Mouse (Mus musculus): ENCODE data around the gene Vmn1r86.
A peak's percentile ranks its signal among the peaks of the same experiment; 100 is the strongest.
"Not testable (repeated sequence)": the region's sequence is repeated elsewhere in the genome, so short reads cannot be mapped to it uniquely, and the experiment has no call there.

Vmn1r86 gene

DNA sequence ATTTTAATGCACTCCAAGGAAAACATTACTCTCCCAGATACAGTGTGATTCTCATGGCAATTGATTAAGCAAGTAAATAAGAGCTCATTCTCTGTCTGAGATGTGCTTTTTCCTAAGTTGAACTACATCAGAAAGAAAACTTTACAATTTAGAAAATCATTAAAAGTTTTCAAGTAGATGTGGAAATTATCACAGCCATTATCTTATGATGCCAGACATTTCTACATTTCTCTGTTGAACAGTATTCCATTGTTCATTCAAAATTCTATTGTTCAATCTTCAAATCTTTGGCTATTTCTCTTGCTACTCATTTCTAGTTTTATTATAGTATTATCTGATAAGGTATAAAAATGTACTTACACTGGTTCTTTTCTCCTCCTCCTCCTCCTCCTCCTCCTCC is at the start of gene Vmn1r86:
TSS of gene Vmn1r86 (minus strand) at position 101 of the 400 bp plus-strand sequence.
- DNase-seq (ENCODE audit: low spot score in 2 of 2), result no peak

DNA sequence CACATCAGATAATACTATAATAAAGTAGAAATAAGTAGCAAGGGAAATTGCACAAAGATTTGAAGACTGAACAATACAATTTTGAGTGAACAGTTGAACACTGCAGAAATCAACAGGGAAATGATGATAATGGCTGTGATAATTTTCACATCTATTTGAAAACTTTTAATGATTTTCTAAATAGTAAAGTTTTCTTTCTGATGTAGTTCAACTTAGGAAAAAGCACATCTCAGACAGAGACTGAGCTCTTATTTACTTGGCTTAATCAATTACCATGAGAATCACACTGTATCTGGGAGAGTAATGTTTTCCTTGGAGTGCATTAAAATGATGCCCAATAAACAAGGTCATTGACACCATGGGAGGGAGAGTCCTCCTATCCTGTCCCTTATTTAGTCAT is 39.6 kb upstream of the Vmn1r86 start, which contains the start of gene Vmn1r88:
TSS of gene Vmn1r88 (plus strand) at position 301 of the 400 bp plus-strand sequence.
- no peak for DNase-seq (ENCODE audit: low spot score in 2 of 2)

DNA sequence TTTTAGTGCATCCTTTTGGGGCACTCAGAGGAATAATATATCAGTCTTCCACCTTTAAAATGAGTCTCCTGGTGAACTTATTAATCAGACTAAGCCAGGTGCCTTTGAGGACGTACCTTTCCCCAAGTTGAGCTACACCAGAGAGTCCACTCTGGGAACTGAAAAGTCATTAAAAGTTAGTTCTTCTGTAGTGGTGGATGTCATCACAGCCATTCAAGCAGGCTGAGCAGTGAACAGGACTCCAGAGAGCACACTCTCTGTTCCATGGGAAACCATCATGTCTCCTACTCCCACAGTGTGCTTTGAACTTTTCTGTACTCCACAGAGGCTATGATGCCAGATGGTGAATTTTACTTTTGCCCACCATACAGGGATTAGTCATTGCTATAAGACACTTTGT is 20.3 kb upstream of the Vmn1r86 start, which contains the start of gene Vmn1r87:
TSS of gene Vmn1r87 (minus strand) at position 101 of the 400 bp plus-strand sequence.
- no peak for DNase-seq (ENCODE audit: low spot score in 2 of 2)

DNA sequence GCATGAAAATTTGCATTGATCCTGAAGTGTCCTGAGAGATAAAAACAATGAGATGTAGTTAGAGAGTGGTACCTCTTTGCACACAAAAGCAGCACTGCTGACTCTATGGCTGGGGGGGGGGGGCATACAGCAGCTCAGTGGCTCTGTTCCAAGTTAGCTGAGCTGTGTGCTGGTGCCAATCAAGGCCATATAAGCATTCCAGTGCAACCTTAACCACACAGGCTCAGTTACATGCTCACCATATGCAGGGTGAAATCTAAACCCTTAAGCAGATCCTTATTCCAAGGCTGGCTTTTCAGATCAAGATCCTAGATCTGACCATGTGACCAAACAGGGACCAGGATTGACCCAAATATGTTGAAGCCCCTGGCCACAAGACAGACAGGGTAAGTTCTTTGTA is 17.6 kb upstream of the Vmn1r86 start:
- DNase-seq (ENCODE audit: low spot score in 2 of 2), result no peak

DNA sequence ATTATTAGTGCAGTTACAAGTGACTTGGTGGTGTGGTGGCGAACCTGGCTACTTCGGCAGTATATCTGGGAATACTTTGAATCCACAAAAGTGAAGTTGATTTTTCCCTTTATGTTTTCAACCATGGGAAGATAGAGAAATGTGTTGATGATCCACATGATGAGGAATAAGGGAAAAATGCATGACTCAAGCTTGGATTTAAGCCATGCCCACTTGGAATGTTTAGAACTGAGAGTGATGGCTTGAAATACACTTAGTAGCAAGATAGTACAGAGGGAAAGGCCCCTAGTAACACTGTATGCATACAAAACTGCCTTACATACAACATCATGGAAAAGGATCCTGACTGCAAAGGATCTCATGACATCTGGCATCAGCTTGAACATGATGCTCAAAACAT is 12.1 kb upstream of the Vmn1r86 start:
- no peak for DNase-seq (ENCODE audit: low spot score in 2 of 2)

DNA sequence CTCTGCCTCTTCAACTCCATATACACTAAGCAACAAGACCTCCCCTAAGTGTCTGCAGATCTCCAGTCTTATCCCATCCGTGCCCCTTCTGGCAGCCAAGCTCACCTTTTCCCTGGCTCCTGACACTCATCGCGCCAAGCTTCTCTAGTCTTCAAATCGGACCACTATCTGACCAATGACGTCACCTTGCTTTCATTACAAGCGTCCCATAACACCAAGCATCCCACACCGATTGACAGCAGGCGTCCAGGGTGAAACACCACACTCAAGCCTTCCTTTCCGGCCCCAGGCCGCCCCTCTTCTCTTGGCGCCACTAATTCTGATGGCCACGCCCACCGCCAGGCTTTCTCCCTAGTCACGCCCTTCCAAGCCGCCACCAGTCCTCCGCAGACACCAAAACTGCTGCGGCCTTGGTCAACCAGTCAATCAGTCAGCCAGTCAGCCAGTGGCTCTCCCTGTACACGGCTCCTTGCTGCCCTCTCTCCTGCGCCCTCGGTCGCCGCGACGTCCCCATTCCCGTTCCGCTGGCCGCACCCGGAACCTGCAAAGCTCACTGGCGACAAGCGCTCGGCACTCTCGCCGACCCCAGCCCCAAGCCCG is 3.9 kb upstream of the Vmn1r86 start:
- DNase-seq (ENCODE audit: low spot score in 2 of 2), result peak; percentile 12 to 13

DNA sequence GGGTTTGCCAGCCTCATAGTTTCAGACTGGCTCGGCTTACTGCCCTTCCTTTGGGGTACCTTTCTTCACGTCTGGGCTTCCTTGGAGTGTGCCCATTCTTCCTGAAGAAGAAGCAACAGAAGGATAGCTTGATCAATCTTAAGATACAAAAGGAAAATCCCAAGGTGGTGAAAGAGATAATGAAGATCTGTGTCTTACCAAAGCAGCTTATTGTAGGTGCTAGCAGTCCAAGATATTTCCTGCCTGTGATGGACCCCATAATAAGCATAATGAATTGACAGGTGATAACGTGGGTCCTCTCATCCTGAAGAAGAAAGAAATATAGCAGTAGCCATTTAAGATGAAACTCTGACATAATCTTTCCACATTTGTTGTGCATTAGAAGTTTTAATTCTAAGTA is 24.6 kb downstream of the Vmn1r86 start, which contains the start of gene Vmn1r85:
TSS of gene Vmn1r85 (minus strand) at position 101 of the 400 bp plus-strand sequence.
- DNase-seq (ENCODE audit: low spot score in 2 of 2), result no peak

DNA sequence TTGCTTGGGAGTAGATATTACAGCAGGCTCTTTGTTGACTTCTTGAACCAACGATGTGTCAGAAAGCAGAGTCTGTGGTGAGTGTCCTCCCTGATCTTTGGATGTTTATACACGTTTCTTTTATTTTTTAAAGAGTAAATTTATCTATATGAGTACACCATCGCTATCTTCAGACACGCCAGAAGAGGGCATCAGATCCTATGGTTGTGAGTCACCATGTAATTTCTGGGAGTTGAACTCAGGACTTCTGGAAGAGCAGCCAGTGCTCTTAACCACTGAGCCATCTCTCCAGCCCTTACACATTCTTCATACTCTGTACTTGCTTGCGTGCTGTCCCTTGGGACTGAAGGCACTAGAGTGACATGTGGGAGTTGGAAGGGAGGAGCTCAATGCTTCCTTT is 47.4 kb downstream of the Vmn1r86 start:
- DNase-seq (ENCODE audit: low spot score in 2 of 2), result no peak

DNA sequence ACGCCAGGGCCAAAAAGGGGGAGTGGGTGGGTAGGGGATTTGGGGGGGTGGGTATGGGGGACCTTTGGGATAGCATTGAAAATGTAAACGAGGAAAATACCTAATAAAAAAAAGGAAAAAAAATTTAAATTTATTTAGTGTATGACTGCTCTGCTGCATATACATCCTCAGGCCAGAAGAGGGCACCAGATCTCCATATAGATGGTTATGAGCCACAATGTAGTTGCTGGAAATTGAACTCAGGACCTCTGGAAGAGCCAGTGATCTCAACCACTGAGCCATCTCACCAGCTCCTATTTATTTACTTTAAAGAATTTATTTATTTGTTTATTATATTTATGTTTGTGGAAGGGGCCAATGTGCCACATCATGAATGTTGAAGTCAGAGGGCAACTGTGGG is 56.3 kb downstream of the Vmn1r86 start:
- not testable (repeated sequence) for DNase-seq (ENCODE audit: low spot score in 2 of 2)

DNA sequence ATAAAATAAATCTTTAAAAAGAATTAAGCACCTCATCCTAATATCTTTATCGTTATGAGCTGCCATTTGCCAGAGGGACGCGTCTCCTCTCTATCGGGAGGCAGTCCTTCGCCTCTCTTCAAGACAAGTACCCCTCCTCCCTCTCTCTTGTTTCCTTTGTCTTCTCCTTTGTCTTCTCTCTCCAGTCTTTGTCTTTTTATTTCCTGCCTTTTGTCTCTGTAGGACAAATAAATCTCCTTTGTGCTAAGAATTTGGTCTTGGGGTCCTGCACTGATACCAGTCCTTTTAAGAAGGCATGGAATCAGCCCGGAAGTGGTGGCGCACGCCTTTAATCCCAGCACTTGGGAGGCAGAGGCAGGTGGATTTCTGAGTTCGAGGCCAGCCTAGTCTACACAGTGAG is 60.2 kb downstream of the Vmn1r86 start:
- no peak for DNase-seq (ENCODE audit: low spot score in 2 of 2)

DNA sequence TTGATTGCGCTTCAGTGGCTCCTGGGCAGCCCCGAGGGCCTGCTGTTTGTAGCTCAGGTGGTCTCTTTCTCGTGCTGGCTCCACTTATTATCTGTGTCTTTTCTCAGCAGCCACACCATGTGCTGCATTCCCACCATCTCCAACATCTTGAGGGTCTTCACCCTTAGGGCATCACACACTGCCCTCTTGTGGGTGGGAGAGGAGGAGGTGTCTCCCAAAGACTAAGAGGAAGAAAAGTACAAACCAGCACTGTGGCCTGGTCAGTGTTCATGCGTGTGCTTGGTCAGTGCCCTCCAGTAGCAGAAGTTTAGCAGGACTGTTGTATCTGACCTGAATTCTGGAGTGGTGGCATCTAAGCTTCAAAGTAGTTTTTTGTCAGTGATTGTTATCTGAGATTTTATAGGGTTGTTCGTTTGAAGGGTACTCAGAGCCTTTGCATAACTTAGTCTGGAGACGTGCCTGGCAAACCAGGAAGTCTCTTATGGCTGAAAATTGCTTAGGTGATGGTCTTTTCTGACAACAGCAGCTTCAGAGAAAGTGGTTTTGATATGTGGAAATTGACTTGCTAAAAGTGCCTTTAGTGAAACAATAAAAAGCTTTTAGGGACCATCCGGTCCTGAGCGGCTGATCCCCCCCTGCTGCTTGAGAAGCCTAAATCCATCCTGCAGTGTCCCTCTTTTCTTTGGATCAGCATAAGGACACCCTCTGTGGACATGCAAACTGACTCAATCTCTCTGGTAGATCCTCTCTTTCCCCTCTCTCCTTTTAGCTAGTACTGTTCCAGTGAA is 62.6 kb downstream of the Vmn1r86 start:
- DNase-seq (ENCODE audit: low spot score in 2 of 2), result no peak

DNA sequence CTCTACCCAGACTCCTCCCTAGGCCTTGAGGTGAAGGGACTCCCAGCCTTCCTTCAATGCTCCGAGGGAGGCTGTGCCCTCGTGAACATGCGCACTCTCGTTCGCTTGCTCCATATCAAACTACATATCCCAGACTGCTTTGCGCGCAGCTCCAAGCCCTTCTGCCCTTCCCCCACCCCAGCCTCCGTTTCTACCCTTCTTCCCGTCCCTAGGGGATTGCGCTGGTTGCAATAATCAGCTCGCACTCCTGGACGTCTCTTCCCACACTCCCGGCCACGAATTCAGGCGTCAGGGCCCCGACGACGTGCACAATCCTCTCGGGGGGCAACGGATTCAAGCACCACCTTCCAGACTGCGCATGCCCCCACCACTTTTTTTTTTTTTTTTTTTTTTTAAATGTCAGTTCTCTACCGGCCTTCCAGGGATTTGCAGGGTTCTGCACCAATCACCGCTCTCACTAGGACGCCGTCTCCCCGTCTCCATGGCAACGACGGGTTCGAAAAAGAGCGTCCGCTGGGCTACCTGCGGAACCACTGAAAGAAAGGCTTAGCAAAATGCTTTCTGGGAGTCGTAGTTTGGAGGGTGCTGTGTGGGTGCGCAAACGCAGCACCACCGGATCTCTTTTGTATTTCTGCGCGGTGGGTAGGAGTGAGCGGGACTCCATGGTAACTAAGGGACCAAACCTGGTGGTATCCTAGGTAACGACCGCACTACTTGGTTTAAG is 65.3 kb downstream of the Vmn1r86 start, which contains the start of gene Mzf1:
TSS of gene Mzf1 (minus strand) at position 478 of the 724 bp plus-strand sequence.
- peak; percentile 81 to 92 for DNase-seq (ENCODE audit: low spot score in 2 of 2)

DNA sequence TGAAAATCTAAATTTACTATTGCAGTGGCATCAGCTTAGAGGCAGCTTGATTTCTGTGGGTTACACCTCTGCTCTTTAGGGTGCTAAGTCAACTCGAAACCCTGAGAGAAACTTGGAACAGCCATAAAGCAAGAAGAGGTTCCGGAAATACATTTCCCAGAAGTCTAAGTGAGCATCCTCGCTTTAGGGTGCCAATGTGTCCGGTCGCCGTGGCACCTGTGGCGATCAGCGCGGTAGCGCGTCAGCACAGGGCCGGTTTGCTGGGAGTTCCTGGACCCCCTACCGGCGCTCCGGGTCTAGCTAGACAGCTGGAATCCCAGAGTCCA is 65.8 kb downstream of the Vmn1r86 start:
- DNase-seq (ENCODE audit: low spot score in 2 of 2), result no peak

DNA sequence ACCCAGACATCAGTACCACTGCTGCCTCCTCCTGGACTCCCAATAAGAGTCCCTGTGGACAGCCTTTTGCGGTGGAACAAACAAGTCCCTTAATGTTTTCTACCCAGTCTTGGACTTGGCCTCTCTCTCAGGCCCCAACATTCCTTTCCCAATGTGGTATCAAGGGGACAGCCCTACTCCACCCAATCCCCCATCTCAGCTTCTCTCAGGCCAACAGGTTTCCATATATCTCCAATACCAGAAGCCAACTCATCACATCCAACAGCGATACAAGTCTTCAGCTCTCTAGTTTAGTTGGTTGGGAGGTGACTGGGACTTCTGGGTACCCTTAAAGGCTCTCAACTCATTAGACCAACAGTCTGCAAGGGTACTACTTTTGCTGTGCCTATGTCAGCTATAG is 66.2 kb downstream of the Vmn1r86 start:
- no peak for DNase-seq (ENCODE audit: low spot score in 2 of 2)

DNA sequence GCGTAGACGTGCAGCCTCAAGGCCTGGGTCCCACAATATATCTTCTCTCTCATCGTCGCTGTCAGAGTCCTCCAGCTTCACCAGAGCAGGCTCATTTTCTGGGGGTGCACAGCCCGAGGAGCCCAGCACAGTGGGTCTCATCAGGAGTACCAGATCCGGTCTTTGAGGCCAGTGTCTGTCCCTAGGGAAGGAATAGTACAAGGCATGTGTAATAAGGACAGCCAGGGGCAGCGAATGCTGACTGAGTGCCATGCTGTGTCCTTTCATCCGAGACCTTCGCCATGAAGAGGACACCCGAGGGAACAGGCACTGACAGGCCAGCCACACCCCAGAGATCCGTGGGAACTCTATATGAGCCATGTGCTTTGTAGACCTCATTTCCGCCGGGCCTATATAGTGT is 66.7 kb downstream of the Vmn1r86 start:
- no peak for DNase-seq (ENCODE audit: low spot score in 2 of 2)
